ENCODE assay signal across 28 mouse cellular contexts in the genomic region with DNA sequence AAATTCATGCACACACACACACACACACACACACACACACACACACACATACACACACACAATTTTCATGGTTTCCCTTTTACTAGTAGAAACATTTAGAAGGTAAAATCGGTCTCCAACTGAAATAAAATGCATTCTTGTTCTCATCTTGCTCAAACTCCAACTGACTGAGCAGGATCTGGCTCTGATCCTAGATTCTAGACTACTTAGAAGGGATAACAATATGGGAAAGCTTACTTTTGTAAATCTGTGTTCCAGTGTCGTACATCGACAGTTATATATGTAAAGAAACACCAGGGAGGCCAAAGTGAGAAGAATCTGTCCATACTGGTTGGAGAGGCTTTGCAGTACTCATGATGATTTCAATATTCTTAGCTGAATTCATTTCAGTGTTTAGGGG.
"Had no signal": no experiment of that assay in that cellular context is flagged by ENCODE, and none has a peak within 500 bp of the region (broad histone marks: within the 10 kb centered on the region; RNA-seq: fewer than 3 reads in every experiment).

No protein-coding gene starts in this region.

- H3K27me3 ChIP-seq: heart, embryonic 12.5 days; hindbrain, embryonic 12.5 days; intestine, embryonic 15.5 days; limb, embryonic 12.5 days; limb, embryonic 15.5 days; liver, embryonic 12.5 days had no signal

- ATAC-seq: hindbrain, embryonic 16.5 days; inflammation-experienced regulatory T-cells, adult 6 months; intestine, embryonic 15.5 days; intestine, postnatal 0 days; liver, embryonic 12.5 days had no signal

- H3K4me3 ChIP-seq: gastrocnemius, adult 2 months; heart, embryonic 10.5 days; heart, embryonic 12.5 days; hindbrain, embryonic 10.5 days; hindbrain, embryonic 12.5 days; intestine, embryonic 15.5 days; layer of hippocampus, adult 2 months; limb, embryonic 12.5 days; limb, embryonic 15.5 days; liver, embryonic 12.5 days had no signal

- DNase-seq: gastrocnemius, adult 2 months; gastrocnemius, postnatal 10 days; gastrocnemius, postnatal 25 days; heart, adult 18-20 months; heart, postnatal 10 days; heart, postnatal 4 days; kidney, adult 18-20 months; kidney, adult 8-10 months; kidney, postnatal 10 days; kidney, postnatal 25 days; kidney, postnatal 4 days; layer of hippocampus, adult 9-11 months; layer of hippocampus, postnatal 36 days; left cerebral cortex, postnatal 4 days had no signal

- H3K27ac ChIP-seq: gastrocnemius, adult 2 months; heart, embryonic 10.5 days; hindbrain, embryonic 10.5 days; hindbrain, embryonic 12.5 days; hindbrain, embryonic 14.5 days; intestine, embryonic 15.5 days; layer of hippocampus, adult 2 months; limb, embryonic 12.5 days; limb, embryonic 15.5 days; liver, embryonic 12.5 days; liver, embryonic 14.5 days had no signal

- H3K36me3 ChIP-seq: heart, embryonic 10.5 days; heart, embryonic 12.5 days; hindbrain, embryonic 10.5 days; hindbrain, embryonic 12.5 days; intestine, embryonic 15.5 days; limb, embryonic 12.5 days; limb, embryonic 15.5 days; liver, embryonic 12.5 days had no signal

- H3K4me2 ChIP-seq: heart, embryonic 12.5 days; hindbrain, embryonic 12.5 days; hindbrain, embryonic 14.5 days; intestine, embryonic 15.5 days; limb, embryonic 12.5 days; limb, embryonic 15.5 days; liver, embryonic 12.5 days had no signal

- H3K9me3 ChIP-seq: heart, embryonic 10.5 days; heart, embryonic 12.5 days; hindbrain, embryonic 10.5 days; hindbrain, embryonic 12.5 days; intestine, embryonic 15.5 days; limb, embryonic 12.5 days; limb, embryonic 15.5 days; liver, embryonic 12.5 days had no signal

- H3K9ac ChIP-seq: heart, embryonic 12.5 days; hindbrain, embryonic 12.5 days; hindbrain, embryonic 14.5 days; intestine, embryonic 15.5 days; limb, embryonic 12.5 days; limb, embryonic 15.5 days; liver, embryonic 12.5 days; liver, embryonic 14.5 days had no signal

- H3K4me1 ChIP-seq: heart, embryonic 10.5 days; heart, embryonic 12.5 days; hindbrain, embryonic 10.5 days; hindbrain, embryonic 12.5 days; intestine, embryonic 15.5 days; limb, embryonic 12.5 days; limb, embryonic 15.5 days; liver, embryonic 12.5 days had no signal
